Mouse (Mus musculus): Measurements from ENCODE around the gene Thbs4. TPM values are rescaled to one million over a fixed set of nuclear protein-coding genes. Genes with fewer than 3 reads are reported as not detected.

Gene Thbs4
- polyA plus RNA-seq, 1 experiment, result 0.26 TPM

DNA sequence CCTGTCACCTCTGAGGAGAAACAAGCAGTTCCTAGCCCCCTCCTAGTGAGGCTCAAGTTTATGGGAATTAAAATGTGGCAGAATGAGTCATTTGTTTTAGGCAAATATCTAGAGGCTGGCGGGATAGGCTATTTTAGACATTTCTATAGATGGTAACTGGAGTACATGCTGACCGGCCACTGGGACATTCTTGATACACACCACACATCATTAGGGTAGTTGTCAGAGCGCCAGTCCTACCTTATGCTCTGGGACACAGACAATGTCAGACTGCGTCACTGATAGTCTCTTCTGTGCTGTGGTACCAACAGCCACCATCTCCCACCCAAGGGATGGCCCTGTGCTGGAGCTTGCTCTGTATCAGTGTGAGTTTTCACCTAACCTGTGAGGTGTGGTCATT lies 35.5 kb downstream of the Thbs4 start:
- WGBS, result 92% methylated on average over 4 of the region's 4 CpGs
- no peak overlapping the region for H3K27ac ChIP-seq (ENCODE audit: insufficient read depth, low read length)
- no peaks in the 10 kb centered on the region for H3K27me3 ChIP-seq (ENCODE audit: control insufficient read depth, insufficient read depth, low read length)
- peaks cover 5% of the 10 kb centered on the region for H3K4me1 ChIP-seq (ENCODE audit: control insufficient read depth, insufficient read depth, low read length)
- TF ChIP-seq POLR2A (IDR thresholded peaks at IDR 0.05; ENCODE audit: borderline replicate concordance, insufficient read depth, low read length), result no peak
- DNase-seq, result no peak
- no peak overlapping the region for H3K4me3 ChIP-seq (replicated peaks; ENCODE audit: insufficient read depth, low read depth, low read length)

- Histone ChIP-seq H3K27me3 (ENCODE audit: control insufficient read depth, insufficient read depth, low read length) (no peaks in the 10 kb centered on the region), H3K4me1 (ENCODE audit: control insufficient read depth, insufficient read depth, low read length) (peaks cover 3% of the 10 kb centered on the region), H3K27ac (ENCODE audit: insufficient read depth, low read length) (no peak overlapping the region), H3K4me3 (replicated peaks; ENCODE audit: insufficient read depth, low read depth, low read length) (no peak overlapping the region)
- 93% methylated on average over 12 of the region's 12 CpGs for WGBS
- TF ChIP-seq POLR2A (IDR thresholded peaks at IDR 0.05; ENCODE audit: borderline replicate concordance, insufficient read depth, low read length) (no peak), CTCF (IDR thresholded peaks at IDR 0.05; ENCODE audit: borderline replicate concordance, insufficient read depth, low read depth, low read length) (no peak)
- no peak for DNase-seq
These were observed 36.5 kb downstream of the Thbs4 start for GRCm38 (mm10) chr13:92757972-92758585.

DNA sequence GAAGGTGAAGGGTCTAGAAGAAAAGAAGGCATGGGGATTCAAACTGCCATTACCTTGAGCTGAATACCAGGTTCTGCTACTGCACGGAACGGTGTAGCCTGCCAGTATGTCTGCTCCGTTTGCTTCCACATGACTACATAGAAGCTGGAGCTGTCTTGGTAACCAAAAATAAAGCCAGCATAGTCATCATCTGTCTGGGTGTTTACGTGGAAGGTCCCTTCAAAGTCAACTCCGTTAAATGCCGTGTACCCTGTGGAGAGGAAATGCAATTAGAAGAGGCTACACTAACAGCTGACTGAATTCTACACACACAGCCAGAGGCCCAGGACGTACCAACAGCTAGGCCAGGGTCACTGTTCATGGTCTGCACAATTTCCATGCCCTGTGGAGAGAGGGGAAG lies 39.6 kb downstream of the Thbs4 start:
- no peaks in the 10 kb centered on the region for H3K27me3 ChIP-seq (ENCODE audit: control insufficient read depth, insufficient read depth, low read length)
- WGBS, result 41% methylated on average over 7 of the region's 7 CpGs
- no peak for DNase-seq

GRCm38 (mm10) chr13:92753676-92754075 lies 40.9 kb downstream of the Thbs4 start:
- Histone ChIP-seq H3K4me3 (replicated peaks; ENCODE audit: insufficient read depth, low read depth, low read length) (no peak overlapping the region), H3K27me3 (ENCODE audit: control insufficient read depth, insufficient read depth, low read length) (no peaks in the 10 kb centered on the region), H3K27ac (ENCODE audit: insufficient read depth, low read length) (no peak overlapping the region), H3K4me1 (ENCODE audit: control insufficient read depth, insufficient read depth, low read length) (no peaks in the 10 kb centered on the region)
- 95% methylated on average over 8 of the region's 8 CpGs for WGBS
- DNase-seq, result no peak
- TF ChIP-seq CTCF (IDR thresholded peaks at IDR 0.05; ENCODE audit: borderline replicate concordance, insufficient read depth, low read depth, low read length) (no peak), POLR2A (IDR thresholded peaks at IDR 0.05; ENCODE audit: borderline replicate concordance, insufficient read depth, low read length) (no peak)

More for the DNA sequence above, 39.6 kb downstream of the Thbs4 start:
- TF ChIP-seq POLR2A (IDR thresholded peaks at IDR 0.05; ENCODE audit: borderline replicate concordance, insufficient read depth, low read length) (no peak), CTCF (IDR thresholded peaks at IDR 0.05; ENCODE audit: borderline replicate concordance, insufficient read depth, low read depth, low read length) (no peak)
- no peak overlapping the region for H3K27ac ChIP-seq (ENCODE audit: insufficient read depth, low read length)
- H3K4me3 ChIP-seq (replicated peaks; ENCODE audit: insufficient read depth, low read depth, low read length), result no peak overlapping the region
- H3K4me1 ChIP-seq (ENCODE audit: control insufficient read depth, insufficient read depth, low read length), result no peaks in the 10 kb centered on the region

DNA sequence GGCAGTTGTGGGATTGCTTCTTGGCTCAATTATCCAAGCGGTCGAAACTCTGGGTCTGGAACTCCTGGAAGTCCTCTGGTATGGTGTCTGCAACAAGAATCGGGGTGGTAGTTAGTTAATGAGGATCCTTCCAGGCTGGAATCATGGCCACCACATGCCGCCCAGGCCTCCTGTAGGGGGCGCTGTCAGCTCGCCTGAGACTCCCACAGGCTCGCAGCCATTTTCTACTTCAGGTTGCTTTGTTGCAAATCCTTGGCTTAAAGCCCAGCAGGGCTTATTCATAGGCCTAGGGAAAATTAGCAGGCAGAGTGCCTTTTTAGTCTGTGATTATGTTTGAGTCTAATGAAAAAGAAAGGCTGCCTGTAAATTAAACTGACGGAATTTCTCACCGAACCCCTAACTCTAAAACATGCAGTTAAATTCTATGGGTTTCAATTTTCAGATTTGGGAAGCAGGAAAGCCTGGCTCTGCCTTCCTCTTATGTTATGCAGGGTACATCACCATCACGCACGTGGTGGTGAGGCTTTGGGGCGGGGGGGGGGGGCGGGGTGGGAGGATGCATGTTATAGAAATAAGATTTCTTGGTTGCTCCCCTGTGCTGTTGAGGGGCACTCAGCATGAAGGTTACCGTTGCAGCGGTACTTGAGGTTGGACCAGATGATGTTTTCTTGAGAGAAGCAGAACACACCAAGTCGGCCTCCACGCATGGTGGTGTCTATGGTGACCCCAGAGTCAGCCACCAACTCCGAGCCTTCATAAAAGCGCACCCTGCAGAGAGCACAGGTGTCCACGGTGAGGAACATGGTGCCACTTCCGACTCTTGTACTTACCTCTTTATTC lies 42.7 kb downstream of the Thbs4 start:
- H3K4me1 ChIP-seq (ENCODE audit: control insufficient read depth, insufficient read depth, low read length), result no peaks in the 10 kb centered on the region
- no peaks in the 10 kb centered on the region for H3K27me3 ChIP-seq (ENCODE audit: control insufficient read depth, insufficient read depth, low read length)
- peak; percentile 85 to 90 for DNase-seq
- H3K4me3 ChIP-seq (replicated peaks; ENCODE audit: insufficient read depth, low read depth, low read length), result no peak overlapping the region
- H3K27ac ChIP-seq (ENCODE audit: insufficient read depth, low read length), result no peak overlapping the region
- TF ChIP-seq CTCF (IDR thresholded peaks at IDR 0.05; ENCODE audit: borderline replicate concordance, insufficient read depth, low read depth, low read length) (peak; percentile 88), POLR2A (IDR thresholded peaks at IDR 0.05; ENCODE audit: borderline replicate concordance, insufficient read depth, low read length) (no peak)
- 48% methylated on average over 21 of the region's 21 CpGs for WGBS

DNA sequence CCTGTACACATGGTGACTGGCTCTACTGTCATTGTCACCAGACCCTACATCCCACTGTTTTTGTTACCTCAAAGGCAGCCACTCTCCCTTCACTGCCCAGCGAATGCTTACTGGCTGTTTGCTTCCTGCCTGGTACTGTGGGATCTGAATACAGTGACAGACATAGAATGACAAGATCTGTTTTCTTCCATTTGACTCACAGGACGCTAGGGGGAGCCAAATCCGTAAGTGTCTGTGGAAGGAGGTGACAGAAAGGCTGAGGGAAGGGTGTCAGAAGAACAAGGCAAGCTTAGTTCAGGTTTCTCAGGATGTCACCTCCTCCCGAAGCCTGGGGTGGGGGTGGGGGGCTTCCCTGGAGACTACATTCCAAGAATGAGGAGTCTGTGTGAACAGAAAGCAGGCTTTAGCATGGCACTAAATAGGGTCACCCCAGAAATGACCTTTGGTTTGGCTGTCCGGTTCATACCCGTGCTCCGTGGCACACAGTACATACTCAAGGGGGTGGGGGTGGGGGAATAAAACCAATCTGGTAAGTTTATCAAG lies 43.6 kb downstream of the Thbs4 start:
- WGBS, result 8% methylated on average over 7 of the region's 7 CpGs
- H3K4me3 ChIP-seq (replicated peaks; ENCODE audit: insufficient read depth, low read depth, low read length), result no peak overlapping the region

GRCm38 (mm10) chr13:92743337-92743736 lies 51.3 kb downstream of the Thbs4 start:
- H3K27ac ChIP-seq (ENCODE audit: insufficient read depth, low read length), result no peak overlapping the region
- TF ChIP-seq CTCF (IDR thresholded peaks at IDR 0.05; ENCODE audit: borderline replicate concordance, insufficient read depth, low read depth, low read length) (no peak), POLR2A (IDR thresholded peaks at IDR 0.05; ENCODE audit: borderline replicate concordance, insufficient read depth, low read length) (no peak)
- H3K4me3 ChIP-seq (replicated peaks; ENCODE audit: insufficient read depth, low read depth, low read length), result no peak overlapping the region
- WGBS, result 74% methylated on average over 5 of the region's 5 CpGs
- H3K27me3 ChIP-seq (ENCODE audit: control insufficient read depth, insufficient read depth, low read length), result no peaks in the 10 kb centered on the region
- H3K4me1 ChIP-seq (ENCODE audit: control insufficient read depth, insufficient read depth, low read length), result no peaks in the 10 kb centered on the region
- no peak for DNase-seq

More for the DNA sequence above, 43.6 kb downstream of the Thbs4 start:
- H3K27ac ChIP-seq (ENCODE audit: insufficient read depth, low read length), result no peak overlapping the region
- no peaks in the 10 kb centered on the region for H3K27me3 ChIP-seq (ENCODE audit: control insufficient read depth, insufficient read depth, low read length)
- peak; percentile 73 to 79 for DNase-seq
- TF ChIP-seq CTCF (IDR thresholded peaks at IDR 0.05; ENCODE audit: borderline replicate concordance, insufficient read depth, low read depth, low read length), result peak; percentile 86
- TF ChIP-seq POLR2A (IDR thresholded peaks at IDR 0.05; ENCODE audit: borderline replicate concordance, insufficient read depth, low read length), result no peak
- no peaks in the 10 kb centered on the region for H3K4me1 ChIP-seq (ENCODE audit: control insufficient read depth, insufficient read depth, low read length)
